Mouse (Mus musculus) frontal cortex, postnatal 36 days (tissue): ENCODE measurements at regions not wholly inside any gene's neighbourhood (a gene's known extent, or its start where the extent isn't known, plus 50 kb on each side); places are given as distances from the start of the nearest gene placed in this dataset.
A peak's percentile ranks its signal among the peaks of the same experiment; 100 is the strongest.
"Not testable (repeated sequence)": the region's sequence is repeated elsewhere in the genome, so short reads cannot be mapped to it uniquely, and the experiment has no call there.

ENCODE experiments used
- DNase-seq, 2 experiments: peaks; one replicate each; pipeline ENCODE4 v3.0.0; 2022; ENCODE audit warnings: low spot score in 2 of 2

GRCm38 (mm10) chr11:93653401-93653800 lies 232.2 kb downstream of the Utp18 start:
- DNase-seq: peak in 1 of 2 experiments; percentile 13

DNA sequence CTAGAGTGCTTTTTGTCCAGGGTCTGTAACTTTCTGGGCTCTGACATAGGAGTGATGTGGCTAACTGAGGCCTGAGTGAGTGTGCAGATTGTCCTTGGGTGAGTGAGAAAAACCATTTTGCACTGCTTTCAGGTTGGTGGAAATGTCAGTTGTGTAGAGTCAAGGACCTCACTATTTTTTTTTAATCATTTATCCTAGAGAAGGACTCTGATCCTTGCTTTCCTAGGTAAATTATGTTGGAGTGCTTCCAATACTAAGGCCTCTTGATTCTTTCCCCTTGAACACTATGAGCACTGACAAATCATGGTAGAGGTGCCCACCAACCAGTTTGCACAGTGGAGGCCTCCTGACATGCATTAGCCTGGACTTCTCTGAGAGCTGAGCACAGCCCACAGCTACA lies 233.6 kb downstream of the Utp18 start:
- not testable (repeated sequence) for DNase-seq
